Mouse (Mus musculus) liver, postnatal 0 days (tissue): Measurements from ENCODE around the gene Srcin1. TPM values are rescaled to one million over a fixed set of nuclear protein-coding genes. Genes with fewer than 3 reads are reported as not detected.

Experiments used
- ATAC-seq: fragments of 200-750 bp; cut with Nextera tagmentation; 2 replicates; pipeline ENCODE4 v1.8.0; 2017; ENCODE audit warnings: mild to moderate bottlenecking, moderate library complexity
- DNase-seq: peaks from one replicate; pipeline ENCODE4 v3.0.0-alpha.2; 2016
- H3K27ac ChIP-seq: fragments of 300-500 bp; sonication (generic); 2 replicates; pipeline ENCODE4 v1.5.1; 2014; ENCODE audit warnings: antibody characterized with exemption, moderate library complexity, mild to moderate bottlenecking, low read depth
- H3K27me3 ChIP-seq: fragments of 300-500 bp; sonication (generic); 2 replicates; pipeline ENCODE4 v1.6.1; 2014; ENCODE audit warnings: low read length, control low read depth, mixed read lengths; ENCODE audit not compliant: insufficient read depth
- H3K36me3 ChIP-seq: fragments of 300-500 bp; sonication (generic); replicated peaks from 2 replicates; pipeline ENCODE4 v1.6.1; 2014; ENCODE audit warnings: mild to moderate bottlenecking, control low read depth, low read length, moderate library complexity, mixed read lengths; ENCODE audit not compliant: insufficient read depth
- H3K4me1 ChIP-seq: fragments of 300-500 bp; sonication (generic); 2 replicates; pipeline ENCODE4 v1.6.1; 2014; ENCODE audit warnings: antibody characterized with exemption, mild to moderate bottlenecking, control low read depth; ENCODE audit not compliant: insufficient read depth
- H3K4me2 ChIP-seq: fragments of 300-500 bp; sonication (generic); 2 replicates; pipeline ENCODE4 v1.6.1; 2014; ENCODE audit warnings: low read depth, mild to moderate bottlenecking, low read length, moderate library complexity, mixed read lengths
- H3K4me3 ChIP-seq: fragments of 300-500 bp; sonication (generic); 2 replicates; pipeline ENCODE4 v1.5.1; 2014; ENCODE audit warnings: low read depth, low read length
- H3K9ac ChIP-seq: fragments of 300-500 bp; sonication (generic); replicated peaks from 2 replicates; pipeline ENCODE4 v1.6.1; 2014; ENCODE audit warnings: mild to moderate bottlenecking, moderate library complexity
- H3K9me3 ChIP-seq: fragments of 300-500 bp; sonication (generic); 2 replicates; pipeline ENCODE4 v1.6.1; 2016; ENCODE audit warnings: mild to moderate bottlenecking, control low read depth, low read length, mixed read lengths
- CTCF ChIP-seq: sonication (generic); IDR thresholded peaks from 2 replicates; pipeline ENCODE4 v1.5.1; 2016; ENCODE audit warnings: antibody characterized with exemption, low read depth
- EP300 ChIP-seq: IDR thresholded peaks from 2 replicates; pipeline ENCODE4 v1.6.1; 2016; ENCODE audit warnings: antibody characterized with exemption, low read depth, mild to moderate bottlenecking
- WGBS: fragments of 180-500 bp; shearing (Covaris S2); extraction: QIAGEN DNeasy Blood & Tissue Kit; methylation state at CpG from one replicate; pipeline ENCODE4 v1.1.7; 2014; ENCODE audit not compliant: insufficient replicate concordance; 5-methylcytosine and 5-hydroxymethylcytosine counted together
- polyA plus RNA-seq: library from polyadenylated mRNA; unstranded; fragments of >200 nt; fragmentation: Nextera tagmentation; extraction: Ambion mirVana; gene quantifications from 2 replicates; pipeline ENCODE4 v1.2.1, GENCODE M21; 2015

Gene Srcin1
- polyA plus RNA-seq, 1 experiment from 2014 or later = 0.02 TPM

GRCm38 (mm10) chr11:97569806-97570205 lies 6.2 kb downstream of the Srcin1 start:
- Histone ChIP-seq H3K36me3 (no peaks in the 10 kb centered on the region), H3K9ac (no peak overlapping the region), H3K27me3 (peaks cover 85% of the 10 kb centered on the region), H3K4me2 (no peak overlapping the region), H3K9me3 (no peaks in the 10 kb centered on the region), H3K4me3 (no peak overlapping the region), H3K27ac (no peak overlapping the region), H3K4me1 (no peaks in the 10 kb centered on the region)
- no peak for DNase-seq
- WGBS = 45% methylated on average over 3 of the region's 3 CpGs
- ATAC-seq = no peak
- TF ChIP-seq EP300 (no peak), CTCF (no peak)

- Histone ChIP-seq H3K4me2 (no peak overlapping the region), H3K9ac (no peak overlapping the region), H3K36me3 (no peaks in the 10 kb centered on the region), H3K4me1 (no peaks in the 10 kb centered on the region), H3K4me3 (no peak overlapping the region), H3K27me3 (peaks cover 84% of the 10 kb centered on the region), H3K27ac (no peak overlapping the region), H3K9me3 (no peaks in the 10 kb centered on the region)
- DNase-seq (no peak), ATAC-seq (no peak)
- TF ChIP-seq EP300 = no peak
- no peak for TF ChIP-seq CTCF
- 39% methylated on average over 5 of the region's 5 CpGs for WGBS
These were observed 6.7 kb downstream of the Srcin1 start for GRCm38 (mm10) chr11:97569301-97569724.

- no peak overlapping the region for H3K9ac ChIP-seq
- H3K4me2 ChIP-seq = no peak overlapping the region
- peaks cover 83% of the 10 kb centered on the region for H3K27me3 ChIP-seq
- no peak overlapping the region for H3K4me3 ChIP-seq
- H3K9me3 ChIP-seq = no peaks in the 10 kb centered on the region
- no peaks in the 10 kb centered on the region for H3K36me3 ChIP-seq
- ATAC-seq (peak; percentile 86), DNase-seq (peak; percentile 75)
- H3K27ac ChIP-seq = no peak overlapping the region
- 11% methylated on average over 8 of the region's 8 CpGs for WGBS
- H3K4me1 ChIP-seq = no peaks in the 10 kb centered on the region
- TF ChIP-seq CTCF (no peak), EP300 (no peak)
These were observed 7.3 kb downstream of the Srcin1 start for GRCm38 (mm10) chr11:97568729-97569128.

GRCm38 (mm10) chr11:97567480-97567879 lies 8.5 kb downstream of the Srcin1 start:
- Histone ChIP-seq H3K4me2 (no peak overlapping the region), H3K9ac (no peak overlapping the region), H3K27ac (no peak overlapping the region), H3K36me3 (no peaks in the 10 kb centered on the region), H3K27me3 (peaks cover 76% of the 10 kb centered on the region), H3K4me1 (no peaks in the 10 kb centered on the region), H3K4me3 (no peak overlapping the region), H3K9me3 (no peaks in the 10 kb centered on the region)
- TF ChIP-seq EP300 = no peak
- no peak for TF ChIP-seq CTCF
- ATAC-seq = no peak
- DNase-seq = no peak
- WGBS = 14% methylated on average over 11 of the region's 11 CpGs

- no peaks in the 10 kb centered on the region for H3K4me1 ChIP-seq
- DNase-seq (no peak), ATAC-seq (no peak)
- no peak overlapping the region for H3K9ac ChIP-seq
- no peaks in the 10 kb centered on the region for H3K36me3 ChIP-seq
- no peak overlapping the region for H3K27ac ChIP-seq
- TF ChIP-seq EP300 = no peak
- H3K4me3 ChIP-seq = no peak overlapping the region
- H3K9me3 ChIP-seq = no peaks in the 10 kb centered on the region
- H3K27me3 ChIP-seq = peaks cover 67% of the 10 kb centered on the region
- H3K4me2 ChIP-seq = no peak overlapping the region
- WGBS = 3% methylated on average over 13 of the region's 13 CpGs
These were observed 9.4 kb downstream of the Srcin1 start for GRCm38 (mm10) chr11:97566551-97566950.

GRCm38 (mm10) chr11:97563730-97564129 lies 12.3 kb downstream of the Srcin1 start:
- Histone ChIP-seq H3K9ac (no peak overlapping the region), H3K27me3 (peaks cover 41% of the 10 kb centered on the region), H3K27ac (no peak overlapping the region), H3K36me3 (no peaks in the 10 kb centered on the region), H3K4me2 (no peak overlapping the region), H3K4me3 (no peak overlapping the region), H3K9me3 (no peaks in the 10 kb centered on the region), H3K4me1 (no peaks in the 10 kb centered on the region)
- ATAC-seq (no peak), DNase-seq (no peak)
- no peak for TF ChIP-seq EP300
- WGBS = 39% methylated on average over 14 of the region's 14 CpGs

GRCm38 (mm10) chr11:97562536-97562935 lies 13.4 kb downstream of the Srcin1 start:
- H3K27ac ChIP-seq = no peak overlapping the region
- DNase-seq = no peak
- peaks cover 39% of the 10 kb centered on the region for H3K27me3 ChIP-seq

More at GRCm38 (mm10) chr11:97562536-97562935, 13.4 kb downstream of the Srcin1 start:
- 43% methylated on average over 3 of the region's 3 CpGs for WGBS
- H3K9ac ChIP-seq = no peak overlapping the region
- no peaks in the 10 kb centered on the region for H3K4me1 ChIP-seq
- no peak for ATAC-seq
- TF ChIP-seq EP300 (no peak), CTCF (no peak)
- no peaks in the 10 kb centered on the region for H3K36me3 ChIP-seq
- H3K4me2 ChIP-seq = no peak overlapping the region
- H3K4me3 ChIP-seq = no peak overlapping the region
- no peaks in the 10 kb centered on the region for H3K9me3 ChIP-seq
